Mouse (Mus musculus) spleen, adult 2 months (tissue): ENCODE measurements at regions not wholly inside any gene's neighbourhood (a gene's known extent, or its start where the extent isn't known, plus 50 kb on each side); places are given as distances from the start of the nearest gene placed in this dataset.

Experiments
- CTCF ChIP-seq: fragments of 200-500 bp; IDR thresholded peaks from 2 replicates; pipeline ENCODE4 v1.5.1; 2011; ENCODE audit warnings: mild to moderate bottlenecking, inconsistent platforms; ENCODE audit not compliant: insufficient read depth, insufficient read length, insufficient replicate concordance; ENCODE audit errors: extremely low read depth
- POLR2A ChIP-seq: fragments of 200-500 bp; IDR thresholded peaks from 2 replicates; pipeline ENCODE4 v1.6.1; 2011; ENCODE audit warnings: low read depth, low read length, inconsistent platforms

DNA sequence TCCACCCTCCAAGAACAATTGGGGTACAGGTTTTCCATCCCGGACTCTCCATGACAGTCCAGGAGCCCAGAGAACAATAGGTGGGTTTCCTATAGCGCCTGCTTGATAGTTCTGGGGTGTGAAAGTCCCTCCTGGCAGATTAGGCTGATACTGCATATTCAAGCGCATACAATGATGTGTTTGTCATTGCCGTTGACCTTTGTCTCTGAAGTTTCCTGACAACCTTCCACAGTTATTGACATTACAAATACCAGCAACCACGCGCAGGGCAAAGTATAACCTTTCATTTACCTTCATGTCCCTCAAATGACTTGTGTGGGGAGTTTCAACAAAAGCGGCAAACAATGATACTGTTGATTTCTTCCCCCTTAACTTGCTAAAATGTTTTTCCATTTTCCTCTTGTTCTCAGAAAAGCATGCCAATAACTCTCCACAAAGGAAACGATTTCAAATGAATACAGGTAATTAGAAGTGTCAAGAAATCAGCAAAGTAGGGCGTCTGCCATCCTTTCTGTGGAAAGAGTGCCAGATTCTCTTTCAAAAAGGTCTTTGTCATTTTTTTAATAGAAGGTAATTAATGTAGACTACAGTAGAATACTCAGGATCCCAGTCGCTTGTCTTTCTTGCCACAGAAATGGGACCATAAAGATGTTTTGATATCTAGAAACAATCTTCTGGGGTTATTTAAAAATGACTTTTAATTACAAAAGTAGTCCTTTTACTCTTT lies 60.9 kb upstream of the BC052040 start:
- TF ChIP-seq POLR2A (no peak), CTCF (no peak)
